ENCODE assay signal across 32 mouse cellular contexts in genomic region chr17:36093936-36094335, GRCm38 (mm10). TPM values are rescaled to one million over a fixed set of nuclear protein-coding genes. Genes with fewer than 3 reads are reported as not detected.
"Had no signal": no experiment of that assay in that cellular context is flagged by ENCODE, and none has a peak within 500 bp of the region (broad histone marks: within the 10 kb centered on the region; RNA-seq: fewer than 3 reads in every experiment).

No protein-coding gene starts in this region.

- H3K36me3 ChIP-seq: heart, embryonic 12.5 days; hindbrain, embryonic 10.5 days; hindbrain, embryonic 12.5 days; limb, embryonic 13.5 days; limb, embryonic 15.5 days; liver, embryonic 12.5 days had no signal

- H3K4me1 ChIP-seq: heart, embryonic 12.5 days; hindbrain, embryonic 10.5 days; hindbrain, embryonic 12.5 days; limb, embryonic 13.5 days; limb, embryonic 15.5 days; liver, embryonic 12.5 days had no signal

- DNase-seq: gastrocnemius, adult 2 months; gastrocnemius, postnatal 10 days; gastrocnemius, postnatal 25 days; heart, adult 2 months; heart, postnatal 10 days; heart, postnatal 4 days; kidney, adult 18-20 months; kidney, adult 8-10 months; kidney, postnatal 10 days; kidney, postnatal 36 days; layer of hippocampus, adult 9-11 months; layer of hippocampus, postnatal 36 days; left cerebral cortex, postnatal 4 days had no signal

- H3K27me3 ChIP-seq: hindbrain, embryonic 12.5 days had no signal

- H3K9ac ChIP-seq: heart, embryonic 12.5 days; hindbrain, embryonic 12.5 days; hindbrain, embryonic 14.5 days; limb, embryonic 13.5 days; limb, embryonic 15.5 days; liver, embryonic 12.5 days; liver, embryonic 14.5 days had no signal

- H3K9me3 ChIP-seq: heart, embryonic 12.5 days; hindbrain, embryonic 10.5 days; hindbrain, embryonic 12.5 days; limb, embryonic 13.5 days; limb, embryonic 15.5 days; liver, embryonic 12.5 days had no signal

- H3K4me2 ChIP-seq: heart, embryonic 12.5 days; hindbrain, embryonic 12.5 days; hindbrain, embryonic 14.5 days; limb, embryonic 13.5 days; limb, embryonic 15.5 days; liver, embryonic 12.5 days had no signal

- H3K27ac ChIP-seq: gastrocnemius, adult 2 months; heart, adult 2 months; hindbrain, embryonic 10.5 days; hindbrain, embryonic 12.5 days; hindbrain, embryonic 14.5 days; limb, embryonic 13.5 days; limb, embryonic 15.5 days; liver, embryonic 12.5 days; liver, embryonic 14.5 days had no signal

- ATAC-seq: hindbrain, embryonic 16.5 days; inflammation-experienced regulatory T-cells, adult 6 months; intestine, postnatal 0 days; liver, embryonic 12.5 days had no signal

- H3K4me3 ChIP-seq: gastrocnemius, adult 2 months; heart, adult 2 months; heart, embryonic 12.5 days; hindbrain, embryonic 10.5 days; hindbrain, embryonic 12.5 days; limb, embryonic 13.5 days; limb, embryonic 15.5 days; liver, embryonic 12.5 days had no signal

RNA-seq across cellular contexts. Expression of gene Gm19684, which starts 27.5 kb away (rescaled TPM):
- polyA plus RNA-seq: heart, embryonic 12.5 days; heart, embryonic 14.5 days; hindbrain, embryonic 10.5 days; hindbrain, embryonic 12.5 days; hindbrain, embryonic 14.5 days; hindbrain, embryonic 16.5 days; intestine, postnatal 0 days; kidney, embryonic 14.5 days; kidney, embryonic 16.5 days; limb, embryonic 13.5 days; limb, embryonic 15.5 days; liver, embryonic 12.5 days; liver, embryonic 14.5 days; liver, embryonic 16.5 days had no signal

RNA-seq across cellular contexts. Expression of gene Gm7030, which starts 35.3 kb away (rescaled TPM):
- polyA plus RNA-seq: frontal cortex, adult 2 months; heart, adult 2 months; heart, embryonic 12.5 days; heart, embryonic 14.5 days; hindbrain, embryonic 10.5 days; hindbrain, embryonic 12.5 days; hindbrain, embryonic 14.5 days; hindbrain, embryonic 16.5 days; kidney, embryonic 14.5 days; kidney, embryonic 16.5 days; limb, embryonic 13.5 days; limb, embryonic 15.5 days; liver, adult 2 months; liver, embryonic 12.5 days; liver, embryonic 14.5 days; liver, embryonic 16.5 days had no signal

RNA-seq across cellular contexts. Expression of gene Gm11127, which starts 35.8 kb away (rescaled TPM):
- polyA plus RNA-seq: heart, adult 2 months; heart, embryonic 12.5 days; heart, embryonic 14.5 days; hindbrain, embryonic 10.5 days; hindbrain, embryonic 12.5 days; hindbrain, embryonic 16.5 days; kidney, embryonic 14.5 days; kidney, embryonic 16.5 days; limb, embryonic 13.5 days; limb, embryonic 15.5 days; liver, adult 2 months; liver, embryonic 12.5 days had no signal

RNA-seq across cellular contexts. Expression of gene Gm6034, which starts 51.2 kb away (rescaled TPM):
- polyA plus RNA-seq: frontal cortex, adult 2 months; heart, adult 2 months; heart, embryonic 12.5 days; heart, embryonic 14.5 days; heart, embryonic 16.5 days; hindbrain, embryonic 10.5 days; hindbrain, embryonic 12.5 days; hindbrain, embryonic 14.5 days; hindbrain, embryonic 16.5 days; kidney, embryonic 14.5 days; kidney, embryonic 16.5 days; large intestine, adult 2 months; limb, embryonic 13.5 days; limb, embryonic 15.5 days; liver, embryonic 12.5 days; liver, embryonic 14.5 days; liver, embryonic 16.5 days had no signal
